Mouse (Mus musculus) G1E-ER4 (cell line): ENCODE results near the gene Them4. TPM values are rescaled to one million over a fixed set of nuclear protein-coding genes. Genes with fewer than 3 reads are reported as not detected.
"Not testable (repeated sequence)": the region's sequence is repeated elsewhere in the genome, so short reads cannot be mapped to it uniquely, and the experiment has no call there.

Source experiments
- GATA1 ChIP-seq: IDR thresholded peaks from one replicate; pipeline ENCODE4 v1.8.0; 2012; ENCODE audit warnings: low read length, inconsistent platforms
- polyA plus RNA-seq: library from polyadenylated mRNA; stranded (reverse); fragments of >175 nt; gene quantifications from 2 replicates; pipeline ENCODE4 v1.2.3, GENCODE M21; 2012

The Them4 gene
- 0.22 and 0.45 TPM in 2 replicates for polyA plus RNA-seq

DNA sequence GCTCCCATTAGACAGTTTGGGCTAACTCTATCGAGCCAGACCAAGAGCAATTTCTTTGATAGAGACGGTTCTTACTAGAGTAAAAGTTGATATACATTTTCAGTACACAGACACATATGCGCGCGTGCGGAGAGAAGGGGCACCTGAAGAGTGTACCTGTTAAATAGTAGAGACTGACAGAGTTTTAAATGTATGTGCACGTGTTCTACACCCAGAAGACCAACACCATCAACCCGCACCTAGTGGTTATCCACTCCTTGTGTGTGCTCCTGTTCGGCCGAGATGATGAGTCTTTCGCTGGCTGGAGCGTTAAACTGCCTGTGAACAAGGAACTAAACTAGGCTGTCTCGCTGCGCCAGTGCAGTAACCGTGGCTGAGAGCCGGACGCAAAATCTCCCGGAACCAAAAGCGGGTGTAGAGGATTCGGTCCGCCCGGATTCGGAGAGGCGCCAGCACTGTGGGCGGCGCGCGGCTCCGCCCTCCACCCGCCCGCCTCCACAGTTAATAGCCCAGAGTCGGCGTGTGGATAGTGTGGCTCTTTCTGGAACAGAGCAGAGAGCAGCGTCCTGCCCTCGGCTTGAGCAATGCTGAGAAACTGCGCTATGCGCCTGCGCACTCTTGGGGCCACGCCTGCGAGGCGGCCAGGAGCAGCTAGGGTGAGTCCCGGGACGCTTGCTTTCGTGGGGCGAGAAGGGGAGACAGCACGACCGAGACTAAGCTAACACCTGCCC, at the start of gene Them4:
TSS of gene Them4 (plus strand) at position 457 of the 731 bp plus-strand sequence.
- no peak for TF ChIP-seq GATA1

DNA sequence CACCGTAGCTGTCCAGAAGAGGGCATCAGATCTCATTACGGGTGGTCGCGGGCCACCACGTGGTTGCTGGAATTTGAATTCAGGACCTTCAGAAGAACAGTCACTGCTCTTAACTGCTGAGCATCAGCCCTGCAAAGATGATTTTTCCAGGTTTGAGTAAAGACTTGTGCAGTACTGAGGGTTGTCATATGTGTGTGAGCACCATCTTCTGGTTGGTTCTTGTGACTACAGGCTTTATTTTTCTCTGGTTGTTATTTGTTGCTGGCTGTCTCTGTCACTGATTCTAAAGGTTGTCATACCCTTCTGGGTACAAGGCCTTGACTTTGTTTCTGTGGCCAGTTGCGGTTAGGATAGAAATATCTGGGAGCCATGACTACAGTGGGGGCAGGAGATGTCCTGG, 49.3 kb upstream of the Them4 start:
- TF ChIP-seq GATA1, result no peak

DNA sequence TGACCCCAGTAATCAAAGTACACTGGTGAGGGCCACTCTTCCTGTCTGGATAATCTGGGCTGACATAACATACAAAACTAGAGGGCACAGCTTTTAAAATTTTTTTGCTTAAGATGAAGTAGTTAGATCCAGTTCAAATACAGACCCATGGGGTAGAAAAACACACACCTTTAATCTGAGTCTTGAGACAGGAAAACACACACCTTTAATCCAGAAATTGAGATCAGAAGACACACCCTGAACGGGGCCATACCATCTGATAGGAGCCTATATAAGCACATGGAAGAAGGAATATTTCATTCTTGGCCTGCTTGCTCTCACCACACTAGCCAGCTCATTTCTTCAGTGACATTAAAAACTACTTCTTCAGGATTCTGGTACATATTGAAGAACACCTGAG, 46.2 kb upstream of the Them4 start, which contains the start of gene Gm4778:
TSS of gene Gm4778 (plus strand) at position 301 of the 400 bp plus-strand sequence.
- TF ChIP-seq GATA1, result not testable (repeated sequence)

DNA sequence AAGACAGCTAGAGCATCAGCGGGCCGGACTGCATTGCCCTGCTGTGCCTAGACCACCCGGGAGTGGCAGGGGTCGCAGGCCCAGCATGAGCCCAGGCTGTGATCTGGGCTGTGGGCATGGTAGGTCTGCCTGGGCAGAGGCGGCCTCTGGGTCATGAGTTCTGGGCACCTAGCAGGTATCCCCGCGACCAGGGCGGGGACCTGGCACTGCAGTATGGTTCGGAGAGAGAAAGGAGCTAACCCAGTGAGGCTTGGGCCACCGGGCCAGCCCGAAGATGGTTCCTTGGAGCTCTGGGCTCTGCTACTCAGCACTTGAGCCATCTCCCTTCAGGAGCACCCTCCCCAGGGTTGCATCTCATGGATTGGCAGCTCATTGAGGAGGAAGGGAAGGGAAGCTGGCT, 33.9 kb upstream of the Them4 start:
- no peak for TF ChIP-seq GATA1

DNA sequence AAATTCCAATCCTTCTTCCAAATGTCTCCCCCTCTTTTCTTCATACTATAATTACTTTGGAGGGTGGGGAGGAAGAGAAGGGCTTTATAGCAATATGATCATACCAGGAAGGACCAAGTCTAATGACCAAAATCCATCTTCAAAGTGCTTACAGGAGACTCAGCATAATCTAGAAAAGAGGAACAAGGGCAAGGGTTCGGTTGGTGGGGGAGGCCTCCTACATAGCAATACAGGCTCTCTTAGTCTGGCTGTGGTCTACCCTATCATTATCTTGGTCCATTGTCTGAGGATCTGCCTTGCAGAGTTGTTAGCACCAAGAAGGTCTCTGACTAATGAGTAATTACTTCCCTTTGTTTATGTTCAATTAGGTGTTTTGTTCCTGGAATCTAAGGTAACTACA, 4.4 kb upstream of the Them4 start:
- peak; percentile 19 for TF ChIP-seq GATA1

DNA sequence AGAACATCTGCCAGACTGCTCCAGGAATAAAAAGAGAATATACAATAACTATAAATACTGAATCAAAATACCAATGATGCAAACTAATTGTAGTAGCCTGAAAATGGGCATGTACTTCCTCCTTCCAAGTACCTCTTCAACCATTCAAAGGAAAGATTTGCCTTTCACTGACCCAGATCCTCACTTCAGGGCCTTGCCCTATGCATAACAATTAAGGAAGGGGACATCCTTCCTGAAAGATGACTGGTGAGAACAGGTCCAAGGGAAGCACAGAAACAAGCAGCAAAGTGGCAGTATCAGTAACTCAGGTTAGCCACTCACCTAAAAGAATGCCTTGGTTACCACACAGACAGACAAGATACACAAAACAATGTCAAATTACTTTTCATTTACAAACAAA, 2.9 kb upstream of the Them4 start:
- TF ChIP-seq GATA1, result no peak

DNA sequence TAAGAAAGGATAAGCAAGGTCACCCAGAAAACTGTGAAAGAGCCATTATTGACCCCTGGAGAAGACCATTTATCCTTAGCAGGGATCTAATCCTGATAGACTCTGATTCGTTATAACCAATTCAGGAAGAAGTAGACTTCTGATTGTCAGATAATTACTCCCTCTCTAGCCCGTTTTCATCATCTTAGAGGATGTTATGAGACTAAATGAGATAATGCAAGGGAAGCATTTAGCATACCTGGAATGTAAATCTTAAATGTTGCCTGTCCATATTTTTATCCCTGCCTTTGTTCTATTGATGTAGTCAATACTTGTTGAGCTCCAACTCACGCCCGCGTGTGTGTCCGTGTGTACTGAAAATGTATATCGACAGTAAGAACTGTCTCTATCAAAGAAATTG, 602 bp downstream of the Them4 start:
- no peak for TF ChIP-seq GATA1

DNA sequence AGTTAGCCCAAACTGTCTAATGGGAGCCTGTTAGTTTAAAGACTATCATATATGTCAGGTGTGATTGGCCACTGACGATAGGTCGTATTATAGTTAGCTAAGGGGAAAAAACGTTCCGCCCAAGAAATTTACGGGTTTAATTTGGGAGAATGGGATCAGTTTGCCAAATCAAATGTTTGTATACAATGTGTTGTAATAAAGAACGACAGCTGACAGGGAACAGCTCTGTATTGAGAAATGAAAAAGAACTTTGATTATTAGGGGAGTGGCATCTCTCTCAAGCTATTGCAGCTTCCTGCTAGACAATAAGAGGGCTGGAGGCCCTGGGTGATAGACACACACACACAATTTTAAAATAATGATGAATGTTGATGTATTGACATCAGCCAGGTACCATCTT, 1.0 kb downstream of the Them4 start:
- TF ChIP-seq GATA1, result no peak

DNA sequence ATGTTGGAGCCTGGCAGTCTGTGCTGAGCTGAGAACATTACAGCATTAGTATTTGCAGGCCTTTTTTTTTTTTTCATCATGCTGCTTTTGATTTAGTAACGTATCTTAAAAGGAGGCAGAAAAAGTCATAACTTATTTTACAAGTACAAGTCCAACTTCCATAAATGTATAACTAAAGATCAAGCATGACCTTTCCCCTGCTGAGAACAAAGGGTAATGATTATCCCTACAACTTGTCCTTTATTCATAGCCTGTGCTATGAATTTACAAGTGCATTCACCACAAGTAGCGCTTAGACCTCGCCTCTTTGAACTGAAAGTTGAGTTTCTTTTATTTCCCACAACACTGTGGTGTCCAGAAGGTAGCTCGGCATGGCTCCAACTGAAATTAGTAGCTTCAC, 1.5 kb downstream of the Them4 start:
- TF ChIP-seq GATA1, result no peak

DNA sequence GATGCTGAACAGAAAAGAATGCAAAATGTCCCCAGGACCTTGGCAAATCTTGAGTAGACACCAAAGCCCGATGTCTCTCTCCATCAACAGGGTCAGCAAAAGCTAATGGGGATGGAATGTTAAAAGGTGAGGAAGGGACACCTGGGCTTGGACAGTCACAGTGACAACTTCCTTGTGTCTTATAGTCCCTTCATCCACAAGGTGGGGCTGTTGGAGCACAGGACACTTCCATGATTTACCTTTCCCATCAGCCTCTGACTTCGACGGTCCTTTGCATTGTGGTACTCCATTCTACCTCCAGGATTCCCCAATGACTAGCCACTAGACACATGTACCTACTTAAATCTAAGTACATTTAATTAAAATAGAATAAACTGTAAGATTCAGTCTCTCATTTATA, 18.8 kb downstream of the Them4 start:
- no peak for TF ChIP-seq GATA1

DNA sequence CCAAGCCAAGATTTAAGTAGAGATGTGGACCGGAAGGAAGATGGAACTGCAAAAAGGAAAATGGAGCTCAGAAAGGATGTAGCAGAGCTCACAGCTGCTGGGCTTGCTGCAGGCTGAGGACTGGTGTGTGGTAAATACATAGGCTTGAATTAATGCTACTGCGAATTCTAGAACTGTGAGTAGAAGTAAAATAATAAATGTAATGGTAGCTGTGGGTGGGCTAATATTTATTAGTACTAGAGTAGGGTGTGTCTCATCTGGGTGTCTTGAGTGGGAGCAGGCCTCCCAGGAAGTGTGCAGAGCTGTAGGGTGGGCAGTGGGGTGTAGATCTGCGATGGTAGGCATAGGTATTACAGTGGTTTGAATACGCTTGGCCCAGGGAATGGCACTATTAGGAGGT, 24.6 kb downstream of the Them4 start:
- no peak for TF ChIP-seq GATA1

DNA sequence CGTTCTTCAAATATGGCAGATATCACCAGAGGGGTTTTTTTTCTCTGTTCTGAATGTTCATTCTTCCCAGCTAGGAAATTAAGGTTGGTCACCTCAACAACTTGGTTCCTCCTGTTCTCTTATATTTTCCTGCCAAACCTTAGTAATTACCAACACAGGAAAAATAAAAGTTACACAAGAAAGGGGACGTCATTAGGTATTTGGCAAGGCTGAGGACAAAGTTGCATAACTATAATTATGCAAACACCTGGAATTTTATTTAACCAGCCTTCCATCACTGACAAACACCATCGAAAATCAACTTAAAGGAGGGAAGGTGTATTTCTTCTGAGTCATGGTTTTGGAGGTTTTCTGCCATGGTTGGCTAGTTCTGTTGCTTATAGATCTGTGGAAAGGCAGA, 28.6 kb downstream of the Them4 start:
- no peak for TF ChIP-seq GATA1

DNA sequence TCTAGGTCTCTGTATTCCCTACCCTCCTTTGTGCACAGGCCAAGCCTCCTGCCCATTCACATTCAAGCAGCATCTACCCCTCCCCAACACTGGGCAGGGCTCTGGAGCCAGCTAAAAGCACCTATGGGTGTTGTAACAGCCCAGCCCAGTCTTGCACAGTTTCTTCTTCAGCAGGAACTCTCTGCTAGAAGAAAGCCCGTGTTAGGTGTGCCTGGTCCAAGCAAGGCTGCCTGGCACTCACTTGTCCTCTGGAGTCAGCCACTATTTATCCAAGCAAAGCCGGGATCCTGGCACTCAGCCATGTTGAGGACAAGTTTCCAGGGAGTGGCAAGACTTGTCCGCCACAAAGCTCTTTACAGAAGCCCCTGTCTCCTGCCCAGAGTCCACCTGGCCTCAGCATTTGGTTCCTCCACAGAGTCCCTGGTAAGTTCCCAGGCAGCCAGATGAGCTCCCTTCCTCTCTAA, 32.1 kb downstream of the Them4 start, which contains the start of gene Them5:
TSS of gene Them5 (plus strand) at position 141 of the 464 bp plus-strand sequence.
- TF ChIP-seq GATA1, result no peak

DNA sequence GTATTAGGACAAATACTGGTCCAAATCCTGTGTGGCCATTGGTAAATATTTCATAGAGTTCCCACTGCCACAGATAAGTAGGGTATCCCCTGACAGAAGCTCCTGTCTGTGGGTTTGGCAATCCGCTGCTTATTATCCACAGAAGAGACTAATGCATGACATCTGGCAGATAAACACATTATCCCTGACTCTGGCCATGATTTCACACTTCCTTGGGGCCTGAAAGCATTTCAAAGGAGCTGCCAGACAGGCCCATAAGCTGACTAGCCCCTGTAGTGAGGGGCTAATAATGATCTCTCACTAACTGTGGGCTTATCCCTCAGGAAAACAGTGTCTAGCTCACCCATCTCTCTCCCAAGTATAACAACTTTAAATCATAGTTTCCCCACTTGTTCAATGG, 32.7 kb downstream of the Them4 start:
- no peak for TF ChIP-seq GATA1

DNA sequence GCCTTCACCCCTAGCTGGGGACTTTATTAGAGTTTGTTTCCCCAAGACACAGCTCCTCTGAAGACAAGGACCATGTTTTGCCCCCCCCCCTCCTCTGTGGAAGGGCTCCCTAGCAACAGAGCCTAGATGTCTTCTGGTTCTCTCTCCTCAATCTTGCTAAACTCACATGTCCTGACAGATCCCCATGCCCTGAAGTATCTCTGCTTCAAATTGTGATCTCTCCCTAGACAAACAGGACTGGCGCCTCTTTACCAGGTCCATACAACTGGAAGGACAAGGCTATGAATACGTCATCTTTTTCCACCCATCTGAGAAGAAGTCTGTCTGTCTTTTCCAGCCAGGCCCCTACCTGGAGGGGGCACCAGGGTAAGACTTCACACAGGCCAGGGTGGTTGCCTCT, 34.3 kb downstream of the Them4 start:
- no peak for TF ChIP-seq GATA1

DNA sequence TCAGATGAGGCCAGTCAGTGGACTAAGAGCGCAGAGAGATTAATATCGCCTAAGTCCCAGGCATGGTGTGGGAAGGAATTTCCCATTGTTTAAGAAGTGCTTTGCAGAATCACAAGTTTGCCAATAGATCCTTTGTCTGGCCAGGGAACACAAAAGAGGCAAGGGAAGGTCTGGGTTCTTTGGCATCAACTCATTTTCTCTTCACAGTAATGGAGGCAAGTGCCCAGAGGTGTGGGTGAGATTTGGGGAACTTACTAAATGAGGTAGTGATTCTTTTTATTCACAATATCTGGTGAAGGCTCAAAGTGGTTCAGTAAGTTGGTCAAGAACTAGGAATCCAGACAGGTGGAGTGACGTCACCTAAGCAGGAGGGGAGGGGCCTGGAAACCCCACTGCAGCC, 35.0 kb downstream of the Them4 start:
- no peak for TF ChIP-seq GATA1

DNA sequence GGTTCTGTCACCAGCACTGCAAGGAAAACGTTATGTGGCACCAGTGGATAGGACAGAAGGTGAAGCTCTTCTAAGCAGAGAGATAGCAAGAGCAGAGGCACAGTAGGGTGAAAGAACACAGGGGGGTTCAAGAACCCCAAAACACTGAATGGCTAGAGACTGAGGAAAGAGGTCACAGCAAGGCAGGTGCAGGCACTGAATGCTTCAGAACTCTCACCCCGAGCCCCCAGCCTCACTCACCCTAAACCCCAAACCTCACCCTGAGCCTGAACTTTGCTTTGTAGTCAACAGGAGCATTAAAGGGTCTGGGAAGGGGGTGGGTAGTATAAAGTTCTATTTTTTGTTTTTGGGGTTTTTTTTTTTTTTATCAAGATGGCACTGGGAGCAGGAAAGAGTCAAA, 38.3 kb downstream of the Them4 start:
- TF ChIP-seq GATA1, result no peak

DNA sequence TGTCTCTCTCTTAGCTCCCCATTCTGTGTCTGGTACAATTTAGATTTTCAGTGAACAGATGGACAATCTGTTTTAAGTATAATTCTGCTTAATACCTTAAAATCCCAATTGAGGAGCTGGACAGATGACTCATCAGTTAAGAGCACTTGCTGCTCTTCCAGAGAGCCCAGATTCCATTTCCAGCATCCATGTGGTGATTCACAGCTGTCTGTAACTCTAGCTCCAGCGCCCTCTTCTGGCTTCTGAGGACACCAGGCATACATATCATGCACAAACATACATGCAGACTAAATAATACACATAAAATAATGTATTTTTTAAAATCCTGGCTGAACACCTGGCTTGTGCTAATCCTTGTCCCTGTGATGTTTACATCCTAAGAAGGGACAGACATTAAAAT, 50.9 kb downstream of the Them4 start:
- no peak for TF ChIP-seq GATA1

DNA sequence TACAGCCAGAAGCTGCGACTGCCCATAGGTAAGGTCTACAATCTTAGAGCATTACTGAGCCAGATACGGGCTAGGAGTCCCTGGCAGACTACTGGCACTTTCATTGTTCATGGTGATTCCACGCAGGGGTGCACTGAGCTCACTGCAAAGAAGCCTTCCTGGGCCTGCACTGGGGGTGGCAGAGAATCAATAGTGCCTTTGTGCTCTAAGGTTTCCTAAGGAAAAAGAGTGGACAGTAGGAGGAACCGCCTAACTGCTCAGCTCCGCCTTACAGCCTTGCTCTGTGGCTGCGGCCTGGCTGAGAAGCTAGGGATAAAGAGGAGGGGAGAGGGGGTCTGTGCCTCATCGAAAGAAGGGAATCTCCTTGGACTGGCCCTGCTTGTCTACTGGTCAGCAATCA, 52.2 kb downstream of the Them4 start, which contains the start of gene C2cd4d:
TSS of gene C2cd4d (plus strand) at position 301 of the 400 bp plus-strand sequence.
- TF ChIP-seq GATA1, result no peak
